Mouse (Mus musculus) midbrain, embryonic 10.5 days (tissue): Measurements from ENCODE around the gene Apol6. TPM values are rescaled to one million over a fixed set of nuclear protein-coding genes. Genes with fewer than 3 reads are reported as not detected.

Experiments used
- DNase-seq: peaks from one replicate; pipeline ENCODE4 v3.0.0-alpha.2; 2017; ENCODE audit warnings: low spot score
- H3K27ac ChIP-seq: fragments of 300-500 bp; sonication (generic); replicated peaks from 2 replicates; pipeline ENCODE4 v1.5.1; 2016; ENCODE audit warnings: mild to moderate bottlenecking
- H3K27me3 ChIP-seq: fragments of 300-500 bp; sonication (generic); 2 replicates; pipeline ENCODE4 v1.6.1; 2016; ENCODE audit warnings: low read depth, mild to moderate bottlenecking; ENCODE audit not compliant: poor library complexity, severe bottlenecking
- H3K36me3 ChIP-seq: fragments of 300-500 bp; sonication (generic); 2 replicates; pipeline ENCODE4 v1.6.1; 2016; ENCODE audit warnings: mild to moderate bottlenecking, moderate library complexity
- H3K4me1 ChIP-seq: fragments of 300-500 bp; sonication (generic); 2 replicates; pipeline ENCODE4 v1.6.1; 2016
- H3K4me3 ChIP-seq: fragments of 300-500 bp; sonication (generic); 2 replicates; pipeline ENCODE4 v1.5.1; 2016; ENCODE audit warnings: mild to moderate bottlenecking, moderate library complexity
- H3K9me3 ChIP-seq: fragments of 300-500 bp; sonication (generic); replicated peaks from 2 replicates; pipeline ENCODE4 v1.6.1; 2016; ENCODE audit warnings: mild to moderate bottlenecking
- WGBS: fragments of 180-500 bp; shearing (Covaris S2); methylation state at CpG from one replicate; pipeline ENCODE4 v1.1.7; 2016; 5-methylcytosine and 5-hydroxymethylcytosine counted together
- polyA plus RNA-seq: library from polyadenylated mRNA; unstranded; fragments of >200 nt; fragmentation: Nextera tagmentation; extraction: Ambion mirVana; gene quantifications from 2 replicates; pipeline ENCODE4 v1.2.1, GENCODE M21; 2016

Apol6 gene
- polyA plus RNA-seq, 1 experiment from 2014 or later: not detected

DNA sequence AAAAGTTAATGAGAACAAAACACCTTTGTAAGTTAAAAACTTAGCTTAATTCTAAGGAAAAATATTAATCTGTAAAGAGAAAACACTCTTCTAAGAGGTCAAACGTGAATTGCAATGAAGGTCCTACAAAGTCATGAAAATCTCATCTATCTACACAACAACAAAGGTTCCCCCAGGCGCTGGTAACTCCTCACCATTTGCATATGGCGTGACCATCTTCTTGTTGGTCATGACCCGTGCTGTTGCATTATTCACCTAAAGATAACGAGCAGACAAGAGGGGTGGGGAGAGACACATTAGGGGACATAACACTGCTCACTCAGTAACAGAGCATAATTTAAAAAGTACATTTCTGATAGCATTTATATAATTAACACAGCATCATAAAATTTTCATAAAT, 58.2 kb downstream of the Apol6 start:
- H3K4me1 ChIP-seq: peaks cover 12% of the 10 kb centered on the region
- no peaks in the 10 kb centered on the region for H3K9me3 ChIP-seq
- H3K27me3 ChIP-seq: no peaks in the 10 kb centered on the region
- H3K4me3 ChIP-seq: no peak overlapping the region
- DNase-seq: no peak
- H3K27ac ChIP-seq: no peak overlapping the region
- H3K36me3 ChIP-seq: peaks cover 35% of the 10 kb centered on the region
- 84% methylated on average over 5 of the region's 5 CpGs for WGBS

- Histone ChIP-seq H3K4me1 (peaks cover 12% of the 10 kb centered on the region), H3K27me3 (no peaks in the 10 kb centered on the region), H3K36me3 (peaks cover 19% of the 10 kb centered on the region), H3K27ac (no peak overlapping the region), H3K9me3 (no peaks in the 10 kb centered on the region), H3K4me3 (no peak overlapping the region)
- 86% methylated on average over 10 of the region's 10 CpGs for WGBS
- no peak for DNase-seq
Observed at GRCm38 (mm10) chr15:77104349-77105158, 60.0 kb downstream of the Apol6 start.

DNA sequence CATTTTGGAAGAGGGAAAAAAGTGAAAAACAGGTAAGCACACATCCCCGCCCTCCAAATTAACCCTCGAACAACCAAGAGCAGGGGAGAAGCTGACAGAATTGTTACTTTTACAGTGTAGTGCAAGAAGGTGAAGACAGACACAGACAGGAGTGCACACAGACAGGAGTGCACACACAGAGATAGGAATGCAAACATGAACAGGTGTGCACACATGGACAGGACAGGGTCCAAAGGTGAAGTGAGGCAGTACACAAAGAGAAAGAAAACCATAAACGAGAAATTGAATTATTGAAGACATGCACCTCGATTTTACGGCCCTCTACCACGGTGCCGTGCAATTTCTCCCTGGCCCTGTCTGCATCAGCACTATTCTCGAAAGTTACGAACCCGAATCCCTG, 60.7 kb downstream of the Apol6 start:
- peaks cover 18% of the 10 kb centered on the region for H3K36me3 ChIP-seq
- H3K4me3 ChIP-seq: no peak overlapping the region
- H3K27me3 ChIP-seq: no peaks in the 10 kb centered on the region
- DNase-seq: no peak
- no peaks in the 10 kb centered on the region for H3K9me3 ChIP-seq
- H3K27ac ChIP-seq: no peak overlapping the region
- H3K4me1 ChIP-seq: peaks cover 12% of the 10 kb centered on the region
- 94% methylated on average over 10 of the region's 10 CpGs for WGBS

Other genes with a start within 250 kb of the Apol6 start
- 24.1 and 29.3 TPM in 2 replicates for gene Zfp251, start 173.3 kb upstream of the Apol6 start, polyA plus RNA-seq
- gene Zfp7, start 165.5 kb upstream of the Apol6 start, polyA plus RNA-seq: 10.5 and 11.4 TPM in 2 replicates
- gene Gm49527, start 165.4 kb upstream of the Apol6 start, polyA plus RNA-seq: 0.94 and 1.6 TPM in 2 replicates
- gene Zfp647, start 119.3 kb upstream of the Apol6 start, polyA plus RNA-seq: 31.7 and 32.1 TPM in 2 replicates
- 76.4 and 79.9 TPM in 2 replicates for gene 1110038F14Rik, start 96.2 kb upstream of the Apol6 start, polyA plus RNA-seq
- 0.16 and 0.25 TPM in 2 replicates for gene Mb, start 5.9 kb downstream of the Apol6 start, polyA plus RNA-seq